Mouse (Mus musculus): ENCODE measurements around the gene Hvcn1.
"Not testable (repeated sequence)": the region's sequence is repeated elsewhere in the genome, so short reads cannot be mapped to it uniquely, and the experiment has no call there.

The Hvcn1 gene

DNA sequence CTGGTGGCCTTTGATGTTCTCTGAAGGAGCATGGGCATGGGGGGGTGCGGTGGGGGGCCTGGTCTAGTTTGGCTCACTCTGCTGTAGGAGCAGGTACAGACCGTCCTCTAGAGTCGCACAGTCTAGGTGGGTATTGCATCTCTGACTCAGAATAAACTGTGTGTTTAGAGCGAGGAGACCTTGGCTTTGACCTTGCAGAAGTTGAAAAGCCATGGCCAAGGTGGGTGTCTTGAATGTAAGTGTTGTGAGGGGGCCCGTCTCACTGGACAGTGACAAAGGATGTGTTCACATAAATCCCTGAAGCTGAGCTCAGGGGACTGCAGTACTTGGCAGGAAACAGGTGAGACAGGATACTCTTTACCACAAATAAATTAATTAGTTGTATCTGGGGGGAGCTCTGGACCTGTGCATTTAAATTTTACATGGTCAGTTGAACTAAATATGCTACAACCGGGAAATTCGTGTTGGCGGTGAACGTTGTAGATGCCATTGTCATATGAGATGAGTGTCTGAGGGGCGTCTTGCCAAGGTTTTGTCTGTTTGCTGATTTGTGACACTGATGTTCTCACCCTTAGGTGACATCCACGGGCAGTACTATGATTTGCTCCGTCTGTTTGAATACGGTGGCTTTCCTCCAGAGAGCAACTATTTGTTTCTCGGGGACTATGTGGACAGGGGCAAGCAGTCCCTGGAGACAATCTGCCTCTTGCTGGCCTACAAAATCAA, 38.1 kb upstream of the Hvcn1 start:
- peaks cover 95% of the 10 kb centered on the region for H3K4me1 ChIP-seq (replicated peaks; ENCODE audit: low read depth, low read length)
- peaks cover 100% of the 10 kb centered on the region for H3K36me3 ChIP-seq (ENCODE audit: insufficient read depth, low read length)
- H3K9me3 ChIP-seq (ENCODE audit: low read length), result no peaks in the 10 kb centered on the region
- no peaks in the 10 kb centered on the region for H3K27me3 ChIP-seq (ENCODE audit: insufficient read depth, low read length)
- H3K4me3 ChIP-seq (replicated peaks; ENCODE audit: low read length), result no peak overlapping the region
- TF ChIP-seq NANOG (IDR thresholded peaks at IDR 0.05; ENCODE audit: borderline replicate concordance, low read length) (no peak), POU5F1 (IDR thresholded peaks at IDR 0.05; ENCODE audit: borderline replicate concordance, low read length) (no peak), CTCF (conservative IDR thresholded peaks at IDR 0.05; ENCODE audit: low read length) (no peak)

DNA sequence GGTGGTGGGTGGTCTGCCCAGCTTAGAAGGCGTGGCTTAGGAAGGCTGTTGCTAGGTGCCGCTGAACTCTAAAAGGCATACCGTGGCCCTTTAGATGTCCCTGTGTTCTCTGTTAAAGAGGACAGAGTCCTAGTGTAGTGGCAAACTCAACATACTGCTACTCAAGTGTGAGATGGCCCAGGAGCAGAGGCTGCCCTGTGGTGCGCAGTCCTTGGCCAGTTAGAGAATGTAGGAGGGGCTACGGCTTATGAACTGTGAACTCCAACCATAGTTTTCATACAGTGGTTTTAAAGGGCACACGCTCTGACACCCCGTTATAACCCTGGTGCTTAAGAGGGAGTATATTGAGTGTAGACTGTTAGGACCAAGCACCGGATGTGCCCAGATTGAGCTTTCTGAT, 35.5 kb upstream of the Hvcn1 start:
- Histone ChIP-seq H3K4me1 (replicated peaks; ENCODE audit: low read depth, low read length) (peaks cover 82% of the 10 kb centered on the region), H3K36me3 (ENCODE audit: insufficient read depth, low read length) (peaks cover 88% of the 10 kb centered on the region), H3K9me3 (ENCODE audit: low read length) (no peaks in the 10 kb centered on the region), H3K4me3 (replicated peaks; ENCODE audit: low read length) (0 out of 2 replicates have a peak overlapping the region, but pooled peaks have one; percentile 10), H3K27me3 (ENCODE audit: insufficient read depth, low read length) (no peaks in the 10 kb centered on the region)
- no peak for TF ChIP-seq POU5F1 (IDR thresholded peaks at IDR 0.05; ENCODE audit: borderline replicate concordance, low read length)
- no peak for TF ChIP-seq NANOG (IDR thresholded peaks at IDR 0.05; ENCODE audit: borderline replicate concordance, low read length)
- no peak for TF ChIP-seq CTCF (conservative IDR thresholded peaks at IDR 0.05; ENCODE audit: low read length)

DNA sequence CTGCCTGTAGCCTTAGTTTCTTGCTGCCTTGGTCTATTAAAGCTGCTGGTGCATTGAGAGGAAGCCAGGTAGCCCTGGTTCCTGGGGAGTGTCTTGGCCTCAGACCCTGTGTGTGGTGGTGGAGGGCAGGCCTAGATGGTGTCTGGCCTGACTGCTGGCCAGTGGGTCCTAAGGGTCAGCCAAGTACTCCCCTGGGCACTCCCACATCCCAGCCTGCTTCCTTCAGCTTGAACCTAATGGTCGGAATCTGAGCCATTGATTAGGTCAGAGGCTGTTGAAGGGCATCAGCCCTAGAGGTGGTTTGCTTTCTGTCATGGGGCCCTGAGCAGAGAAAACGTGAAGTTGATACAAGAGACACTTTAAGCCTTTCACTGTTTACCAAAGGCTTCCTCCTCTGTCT, 31.2 kb upstream of the Hvcn1 start:
- no peaks in the 10 kb centered on the region for H3K9me3 ChIP-seq (ENCODE audit: low read length)
- H3K4me3 ChIP-seq (replicated peaks; ENCODE audit: low read length), result no peak overlapping the region
- no peak for TF ChIP-seq CTCF (conservative IDR thresholded peaks at IDR 0.05; ENCODE audit: low read length)
- no peak for TF ChIP-seq POU5F1 (IDR thresholded peaks at IDR 0.05; ENCODE audit: borderline replicate concordance, low read length)
- no peak for TF ChIP-seq NANOG (IDR thresholded peaks at IDR 0.05; ENCODE audit: borderline replicate concordance, low read length)
- H3K27me3 ChIP-seq (ENCODE audit: insufficient read depth, low read length), result no peaks in the 10 kb centered on the region
- peaks cover 72% of the 10 kb centered on the region for H3K4me1 ChIP-seq (replicated peaks; ENCODE audit: low read depth, low read length)
- peaks cover 58% of the 10 kb centered on the region for H3K36me3 ChIP-seq (ENCODE audit: insufficient read depth, low read length)

DNA sequence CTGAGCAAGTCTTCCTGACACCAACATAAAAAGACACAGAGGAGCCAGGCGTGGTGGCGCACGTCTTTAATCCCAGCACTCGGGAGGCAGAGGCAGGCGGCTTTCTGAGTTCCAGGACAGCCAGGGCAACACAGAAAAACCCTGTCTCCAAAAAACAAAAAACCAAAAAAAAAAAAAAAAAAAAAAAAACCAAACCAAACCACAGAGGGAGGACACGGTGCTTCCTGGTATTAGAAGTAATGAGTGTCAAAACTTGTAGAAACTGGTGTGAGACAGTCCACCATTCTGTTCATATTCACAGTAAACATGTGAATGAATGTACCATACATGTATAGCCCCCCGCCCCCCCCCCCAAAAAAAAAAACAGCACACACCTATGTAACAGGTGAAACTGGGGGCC, 30.6 kb upstream of the Hvcn1 start:
- peaks cover 67% of the 10 kb centered on the region for H3K4me1 ChIP-seq (replicated peaks; ENCODE audit: low read depth, low read length)
- H3K4me3 ChIP-seq (replicated peaks; ENCODE audit: low read length), result no peak overlapping the region
- peaks cover 52% of the 10 kb centered on the region for H3K36me3 ChIP-seq (ENCODE audit: insufficient read depth, low read length)
- no peaks in the 10 kb centered on the region for H3K27me3 ChIP-seq (ENCODE audit: insufficient read depth, low read length)
- H3K9me3 ChIP-seq (ENCODE audit: low read length), result no peaks in the 10 kb centered on the region
- TF ChIP-seq CTCF (conservative IDR thresholded peaks at IDR 0.05; ENCODE audit: low read length) (no peak), NANOG (IDR thresholded peaks at IDR 0.05; ENCODE audit: borderline replicate concordance, low read length) (no peak), POU5F1 (IDR thresholded peaks at IDR 0.05; ENCODE audit: borderline replicate concordance, low read length) (no peak)

DNA sequence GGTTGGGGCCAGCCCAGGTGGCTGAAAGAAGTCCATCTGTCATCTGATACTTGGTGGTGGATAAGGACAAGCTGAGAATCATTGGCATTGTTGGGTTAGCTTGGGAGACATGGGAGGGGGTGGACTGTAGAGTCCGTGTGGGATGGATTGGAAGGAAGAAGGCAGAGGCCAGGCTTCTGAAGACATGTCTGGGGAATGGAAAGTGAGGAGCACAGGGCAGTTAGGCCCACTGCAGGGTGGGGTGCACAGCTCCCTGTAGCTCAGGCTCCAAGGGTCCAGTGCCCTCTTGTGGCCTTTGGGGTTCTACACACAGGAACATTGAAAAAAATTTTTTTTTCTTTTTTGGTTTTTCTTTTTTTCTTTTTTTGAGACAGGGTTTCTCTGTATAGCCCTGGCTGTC, 30.2 kb upstream of the Hvcn1 start:
- Histone ChIP-seq H3K9me3 (ENCODE audit: low read length) (no peaks in the 10 kb centered on the region), H3K4me1 (replicated peaks; ENCODE audit: low read depth, low read length) (peaks cover 62% of the 10 kb centered on the region), H3K36me3 (ENCODE audit: insufficient read depth, low read length) (peaks cover 48% of the 10 kb centered on the region), H3K4me3 (replicated peaks; ENCODE audit: low read length) (no peak overlapping the region), H3K27me3 (ENCODE audit: insufficient read depth, low read length) (no peaks in the 10 kb centered on the region)
- TF ChIP-seq CTCF (conservative IDR thresholded peaks at IDR 0.05; ENCODE audit: low read length) (peak; percentile 59), POU5F1 (IDR thresholded peaks at IDR 0.05; ENCODE audit: borderline replicate concordance, low read length) (no peak), NANOG (IDR thresholded peaks at IDR 0.05; ENCODE audit: borderline replicate concordance, low read length) (no peak)

DNA sequence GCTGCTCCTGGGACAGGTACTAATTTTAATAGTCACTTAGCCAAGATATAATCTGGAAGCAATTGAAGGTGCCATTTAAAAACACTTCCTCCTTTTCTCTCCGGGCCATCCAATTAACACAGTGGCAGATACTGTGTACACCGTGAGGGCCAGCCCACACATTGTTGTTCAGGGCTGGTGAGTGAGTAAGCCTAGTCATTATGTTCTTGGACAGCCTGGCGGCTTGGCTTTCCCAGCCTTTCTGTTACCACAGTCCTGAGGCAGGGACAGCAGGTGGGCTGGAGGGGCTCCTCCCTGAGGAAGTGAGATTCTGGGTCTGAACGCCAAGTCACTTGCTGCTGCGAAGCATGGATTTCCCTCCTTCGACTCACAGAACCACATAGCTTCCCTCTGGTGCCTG, 26.9 kb upstream of the Hvcn1 start:
- Histone ChIP-seq H3K4me1 (replicated peaks; ENCODE audit: low read depth, low read length) (peaks cover 44% of the 10 kb centered on the region), H3K36me3 (ENCODE audit: insufficient read depth, low read length) (peaks cover 22% of the 10 kb centered on the region), H3K4me3 (replicated peaks; ENCODE audit: low read length) (no peak overlapping the region), H3K27me3 (ENCODE audit: insufficient read depth, low read length) (no peaks in the 10 kb centered on the region), H3K9me3 (ENCODE audit: low read length) (peaks cover 9% of the 10 kb centered on the region)
- TF ChIP-seq POU5F1 (IDR thresholded peaks at IDR 0.05; ENCODE audit: borderline replicate concordance, low read length) (no peak), CTCF (conservative IDR thresholded peaks at IDR 0.05; ENCODE audit: low read length) (no peak), NANOG (IDR thresholded peaks at IDR 0.05; ENCODE audit: borderline replicate concordance, low read length) (no peak)

DNA sequence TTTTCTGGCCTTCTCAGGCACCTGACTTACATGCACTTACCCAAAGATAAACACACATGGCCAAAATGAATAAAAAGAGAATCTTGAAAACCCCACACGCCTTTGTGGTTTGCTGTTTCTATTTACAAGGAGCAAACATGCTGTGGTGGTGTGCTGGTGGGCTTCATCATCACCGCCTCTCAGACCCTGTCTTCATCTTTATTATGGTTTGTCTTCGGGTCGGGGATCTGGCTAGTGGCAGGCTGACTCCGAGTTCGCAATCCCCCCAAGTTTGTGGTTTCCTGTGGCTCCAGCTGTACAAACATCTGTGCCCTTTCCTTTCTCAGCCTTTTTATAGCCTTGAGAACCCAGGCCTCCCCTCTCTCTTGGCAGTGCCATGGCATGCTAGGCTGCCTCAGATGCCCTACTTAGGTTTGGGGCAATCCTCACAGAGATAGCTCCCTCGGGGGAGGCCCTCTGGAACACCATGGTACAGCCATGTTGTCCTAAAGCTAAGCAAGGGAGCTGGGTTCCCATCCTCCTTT, 22.3 kb upstream of the Hvcn1 start:
- TF ChIP-seq CTCF (conservative IDR thresholded peaks at IDR 0.05; ENCODE audit: low read length) (no peak), POU5F1 (IDR thresholded peaks at IDR 0.05; ENCODE audit: borderline replicate concordance, low read length) (no peak), NANOG (IDR thresholded peaks at IDR 0.05; ENCODE audit: borderline replicate concordance, low read length) (no peak)
- Histone ChIP-seq H3K4me1 (replicated peaks; ENCODE audit: low read depth, low read length) (peaks cover 46% of the 10 kb centered on the region), H3K4me3 (replicated peaks; ENCODE audit: low read length) (no peak overlapping the region), H3K27me3 (ENCODE audit: insufficient read depth, low read length) (no peaks in the 10 kb centered on the region), H3K36me3 (ENCODE audit: insufficient read depth, low read length) (no peaks in the 10 kb centered on the region), H3K9me3 (ENCODE audit: low read length) (peaks cover 18% of the 10 kb centered on the region)

DNA sequence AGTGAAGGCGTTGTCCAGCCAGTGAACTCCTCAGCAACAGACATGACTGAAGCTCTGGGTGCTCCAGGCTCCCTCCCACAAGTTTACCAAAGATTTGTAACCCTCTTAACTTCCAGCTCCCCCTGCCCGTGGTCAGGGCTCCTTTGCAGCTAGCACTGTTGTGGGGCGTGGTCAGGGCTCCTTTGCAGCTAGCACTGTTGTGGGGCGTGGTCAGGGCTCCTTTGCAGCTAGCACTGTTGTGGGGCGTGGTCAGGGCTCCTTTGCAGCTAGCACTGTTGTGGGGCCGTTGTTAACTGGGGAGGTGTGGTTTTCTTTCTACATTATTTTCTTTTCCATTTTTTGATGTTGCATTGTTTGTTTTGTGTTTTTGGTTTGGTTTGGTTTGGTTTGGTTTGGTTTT, 21.7 kb upstream of the Hvcn1 start:
- Histone ChIP-seq H3K4me1 (replicated peaks; ENCODE audit: low read depth, low read length) (peaks cover 46% of the 10 kb centered on the region), H3K9me3 (ENCODE audit: low read length) (peaks cover 18% of the 10 kb centered on the region)
- H3K4me3 ChIP-seq (replicated peaks; ENCODE audit: low read length); H3K27me3 ChIP-seq (ENCODE audit: insufficient read depth, low read length); H3K36me3 ChIP-seq (ENCODE audit: insufficient read depth, low read length): not testable (repeated sequence)

DNA sequence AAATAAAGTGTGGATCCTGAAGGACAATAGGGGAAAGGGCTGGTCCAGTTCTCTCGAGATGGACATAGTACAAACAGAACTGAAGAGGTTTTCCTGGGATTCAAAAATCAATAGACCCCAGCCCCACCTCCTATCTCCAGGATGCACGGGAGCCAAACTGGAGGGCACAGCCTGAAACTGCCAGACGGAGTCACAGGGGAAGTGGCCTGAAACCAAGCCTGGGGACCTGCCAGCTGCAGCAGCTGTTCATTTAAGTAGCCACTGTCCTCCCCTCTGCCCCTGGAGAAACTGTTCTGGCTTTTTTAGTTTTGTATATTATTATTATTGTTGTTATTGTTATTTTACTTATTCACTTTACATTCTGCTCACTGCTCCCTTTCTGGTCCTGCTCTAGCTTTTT, 17.5 kb upstream of the Hvcn1 start:
- H3K9me3 ChIP-seq (ENCODE audit: low read length), result peaks cover 15% of the 10 kb centered on the region
- H3K36me3 ChIP-seq (ENCODE audit: insufficient read depth, low read length), result no peaks in the 10 kb centered on the region
- no peaks in the 10 kb centered on the region for H3K27me3 ChIP-seq (ENCODE audit: insufficient read depth, low read length)
- no peak overlapping the region for H3K4me3 ChIP-seq (replicated peaks; ENCODE audit: low read length)
- no peak for TF ChIP-seq POU5F1 (IDR thresholded peaks at IDR 0.05; ENCODE audit: borderline replicate concordance, low read length)
- TF ChIP-seq NANOG (IDR thresholded peaks at IDR 0.05; ENCODE audit: borderline replicate concordance, low read length), result no peak
- no peak for TF ChIP-seq CTCF (conservative IDR thresholded peaks at IDR 0.05; ENCODE audit: low read length)
- peaks cover 62% of the 10 kb centered on the region for H3K4me1 ChIP-seq (replicated peaks; ENCODE audit: low read depth, low read length)
